Mouse (Mus musculus): Measurements from ENCODE around the gene Akt3. TPM values are rescaled to one million over a fixed set of nuclear protein-coding genes. Genes with fewer than 3 reads are reported as not detected.

The Akt3 gene
- total RNA-seq, 2 experiments from 2014 or later = 221 to 234 TPM

DNA sequence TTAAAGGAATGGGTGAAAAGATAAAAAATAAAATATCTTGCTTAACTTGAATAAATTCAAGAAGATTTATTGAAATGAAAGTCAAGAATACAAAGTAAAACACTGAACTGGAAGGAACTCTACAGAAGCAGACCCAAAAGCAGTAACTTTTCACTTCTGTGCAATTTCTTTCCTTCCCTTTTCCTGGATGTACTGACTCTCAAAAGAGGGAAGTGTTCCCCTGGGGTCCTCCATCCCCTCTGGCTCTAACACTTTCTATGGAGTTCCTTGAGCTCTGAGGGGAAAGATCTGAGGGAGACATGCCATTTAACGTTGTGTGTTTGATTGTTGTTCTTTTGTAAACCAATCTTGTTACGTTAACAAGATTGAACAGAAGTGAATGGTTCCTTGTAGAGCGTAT lies 66.4 kb downstream of the Akt3 start:
- DNase-seq (ENCODE audit: extremely low spot score in 1 of 2, low spot score in 1 of 2) = no peak

DNA sequence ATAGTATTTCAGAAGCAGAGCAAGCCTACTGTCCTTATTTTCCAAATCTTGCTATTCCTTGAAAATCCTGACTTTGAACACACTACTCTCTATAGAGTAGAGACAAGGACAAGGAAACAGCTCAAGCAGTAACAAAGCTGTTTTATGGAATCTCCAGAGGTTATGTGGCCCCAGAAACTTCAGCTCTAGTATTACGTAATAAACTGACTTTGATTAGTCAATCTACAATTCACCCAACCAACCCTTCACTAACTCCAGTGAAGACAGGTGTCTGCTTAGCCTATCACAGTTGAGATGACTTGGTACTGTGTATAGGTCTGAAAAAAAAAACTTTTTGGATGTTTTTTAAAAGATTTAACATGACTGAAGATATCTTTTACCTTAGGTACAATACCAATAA lies 67.6 kb downstream of the Akt3 start:
- DNase-seq (ENCODE audit: extremely low spot score in 1 of 2, low spot score in 1 of 2) = no peak

DNA sequence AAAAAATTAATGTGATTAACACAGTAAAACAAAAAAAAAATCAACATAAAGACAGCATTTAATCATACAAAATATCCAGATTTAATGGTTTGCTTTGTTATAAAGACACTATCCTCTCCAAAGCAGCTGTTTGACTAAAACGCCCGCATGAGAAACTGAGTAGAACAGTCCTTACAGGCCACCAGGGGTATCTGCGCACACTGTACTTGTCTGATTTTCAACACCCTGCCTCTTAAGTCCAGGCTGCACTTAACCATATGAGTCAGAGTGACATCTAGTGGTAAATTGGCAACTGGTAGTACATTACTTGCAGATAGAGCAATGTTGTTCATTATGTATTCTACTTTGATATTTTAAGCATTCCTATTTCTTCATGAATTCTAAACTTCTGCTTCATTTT lies 69.3 kb downstream of the Akt3 start:
- no peak for DNase-seq (ENCODE audit: extremely low spot score in 1 of 2, low spot score in 1 of 2)

DNA sequence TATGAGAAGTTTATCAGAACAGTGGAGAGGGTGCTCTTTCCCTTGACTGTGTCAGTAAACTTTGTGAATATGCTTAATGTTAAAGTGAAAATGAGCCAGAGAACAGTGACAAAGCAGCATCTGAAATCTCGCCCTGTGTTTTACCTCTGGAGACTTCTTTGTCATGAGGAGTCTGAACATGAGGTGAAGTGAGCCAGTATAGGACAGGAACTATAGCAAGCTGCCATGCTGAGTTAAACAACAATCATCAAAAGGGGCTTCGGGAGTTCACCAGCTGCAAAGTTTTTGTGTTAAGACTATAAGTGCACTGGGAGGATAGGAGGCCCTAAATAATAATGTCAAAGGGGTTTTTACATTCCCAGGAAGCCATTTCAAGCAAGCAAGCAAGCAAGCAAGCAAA lies 71.3 kb downstream of the Akt3 start:
- DNase-seq (ENCODE audit: extremely low spot score in 1 of 2, low spot score in 1 of 2) = no peak

DNA sequence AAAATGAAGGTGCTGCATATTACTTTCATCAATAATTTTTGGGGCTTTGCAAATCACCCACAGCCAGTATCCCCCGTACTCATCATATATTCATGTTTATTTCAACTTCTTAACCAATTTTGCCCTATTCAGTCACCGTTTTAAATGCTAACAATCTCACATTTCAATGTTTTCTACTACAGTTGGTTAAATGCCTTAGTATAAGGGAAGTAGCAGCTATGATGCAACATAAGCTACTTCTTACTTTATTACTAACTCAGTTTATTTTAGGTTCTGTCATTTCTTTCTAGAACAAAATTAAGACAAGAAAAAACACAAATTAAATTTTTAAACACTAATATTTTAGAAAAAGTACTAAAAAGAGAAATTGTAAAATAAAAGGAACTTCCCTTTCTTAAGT lies 78.4 kb downstream of the Akt3 start:
- no peak for DNase-seq (ENCODE audit: extremely low spot score in 1 of 2, low spot score in 1 of 2)

DNA sequence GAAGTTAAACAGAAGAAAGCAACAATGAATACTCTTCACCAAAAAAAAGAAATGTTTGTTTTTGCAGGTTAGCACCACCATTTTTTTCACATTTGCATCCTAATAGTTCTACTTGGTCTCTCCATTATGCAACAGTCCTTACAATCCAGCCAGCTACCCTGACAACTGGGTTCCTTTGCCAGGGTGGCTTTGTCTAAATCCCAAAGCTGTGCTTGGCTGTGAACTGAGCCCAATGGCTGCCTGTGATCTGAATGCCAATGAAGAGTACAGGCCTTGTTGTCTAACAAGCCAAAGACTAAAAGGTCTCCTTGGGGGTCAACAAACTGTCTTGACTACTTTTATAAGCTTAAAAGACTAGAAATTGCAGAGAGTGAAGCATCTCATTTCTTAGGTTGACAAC lies 82.6 kb downstream of the Akt3 start:
- peak in 1 of 2 experiments; percentile 27 for DNase-seq (ENCODE audit: extremely low spot score in 1 of 2, low spot score in 1 of 2)

DNA sequence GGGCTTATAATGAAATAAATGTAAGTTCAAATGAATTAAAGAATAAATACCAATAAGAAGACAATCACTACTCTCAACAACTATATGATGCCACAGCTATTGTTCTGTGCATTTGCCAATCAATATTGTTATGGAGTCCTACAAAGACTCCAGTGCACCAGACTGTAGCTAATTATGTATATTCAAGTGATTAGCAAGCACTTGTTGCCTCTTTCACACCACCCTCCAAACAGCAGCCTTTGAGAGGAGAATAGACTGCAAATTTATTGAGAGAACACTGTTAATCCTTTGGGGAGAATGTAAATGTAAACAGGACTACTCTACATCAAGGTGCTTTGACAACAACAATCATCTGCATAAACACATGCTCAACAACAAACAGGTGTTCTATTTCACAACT lies 86.7 kb downstream of the Akt3 start:
- DNase-seq (ENCODE audit: extremely low spot score in 1 of 2, low spot score in 1 of 2) = no peak

DNA sequence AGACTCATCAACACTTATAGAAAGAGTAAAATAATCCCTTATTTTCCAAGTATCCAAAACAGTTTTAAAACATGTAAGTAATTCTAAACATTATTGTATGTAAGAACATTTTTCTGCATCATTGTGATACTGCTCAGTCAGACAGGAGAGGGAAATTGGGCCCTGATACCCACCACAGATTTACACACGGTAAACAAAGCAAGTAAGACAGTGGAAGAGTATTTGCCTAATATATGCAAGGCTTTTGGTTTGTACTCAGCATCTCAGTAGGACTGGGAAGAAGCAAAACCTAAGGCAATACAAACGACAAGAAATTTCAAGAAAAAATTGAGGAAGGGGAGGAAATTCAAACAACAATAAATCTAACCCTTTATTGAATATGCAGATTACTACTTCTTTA lies 92.2 kb downstream of the Akt3 start:
- DNase-seq (ENCODE audit: extremely low spot score in 1 of 2, low spot score in 1 of 2) = no peak

DNA sequence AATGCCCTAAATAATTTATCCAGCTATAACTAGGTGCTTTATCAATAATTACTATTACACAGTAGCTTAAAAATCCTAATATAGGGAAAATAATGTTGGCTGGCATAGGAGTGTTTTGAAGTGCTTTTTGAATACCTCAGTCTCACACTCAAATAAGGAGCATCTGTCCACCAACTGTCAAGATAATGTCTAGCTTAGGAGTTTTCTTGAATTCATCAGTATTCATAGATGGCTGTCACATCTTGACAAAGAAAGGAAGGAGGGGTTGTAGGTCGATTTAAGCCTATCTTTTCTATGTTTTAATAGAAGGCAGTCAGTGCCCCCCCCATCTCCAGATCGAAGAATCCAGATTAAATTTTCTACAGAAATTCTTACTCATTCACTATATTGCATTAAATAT lies 92.7 kb downstream of the Akt3 start:
- DNase-seq (ENCODE audit: extremely low spot score in 1 of 2, low spot score in 1 of 2) = no peak

DNA sequence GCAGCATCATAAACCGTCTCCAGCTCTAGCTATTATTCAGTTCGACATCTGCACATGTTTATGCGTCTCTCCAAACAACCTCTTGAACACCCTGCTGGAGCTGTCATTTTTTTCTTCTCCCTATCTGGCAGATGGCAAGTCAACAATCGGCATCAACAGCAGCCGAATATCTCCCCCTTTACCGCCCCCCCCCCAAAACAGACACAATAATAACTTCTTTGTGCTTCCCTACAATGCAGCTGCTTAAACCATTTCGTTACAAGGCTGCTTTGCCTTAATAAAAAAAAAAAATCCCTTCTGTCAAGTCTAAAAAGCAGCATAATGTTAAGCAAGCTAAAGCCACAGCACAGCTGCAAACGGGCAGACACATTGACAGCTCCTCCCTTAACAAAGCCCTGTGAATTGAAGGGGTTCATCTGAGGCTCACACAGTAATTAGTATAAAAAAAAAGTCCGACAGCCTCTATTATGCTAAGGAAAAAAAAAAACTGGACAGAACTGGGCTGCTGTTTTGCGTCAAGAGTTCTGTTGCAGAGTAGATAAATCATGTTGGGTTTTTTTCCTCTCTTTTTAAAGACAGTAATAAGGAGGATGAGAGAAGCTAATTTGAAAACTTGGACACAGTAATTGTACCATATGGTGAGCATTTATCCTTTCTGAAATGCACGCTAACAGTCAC lies 107.5 kb downstream of the Akt3 start:
- DNase-seq (ENCODE audit: extremely low spot score in 1 of 2, low spot score in 1 of 2) = no peak

DNA sequence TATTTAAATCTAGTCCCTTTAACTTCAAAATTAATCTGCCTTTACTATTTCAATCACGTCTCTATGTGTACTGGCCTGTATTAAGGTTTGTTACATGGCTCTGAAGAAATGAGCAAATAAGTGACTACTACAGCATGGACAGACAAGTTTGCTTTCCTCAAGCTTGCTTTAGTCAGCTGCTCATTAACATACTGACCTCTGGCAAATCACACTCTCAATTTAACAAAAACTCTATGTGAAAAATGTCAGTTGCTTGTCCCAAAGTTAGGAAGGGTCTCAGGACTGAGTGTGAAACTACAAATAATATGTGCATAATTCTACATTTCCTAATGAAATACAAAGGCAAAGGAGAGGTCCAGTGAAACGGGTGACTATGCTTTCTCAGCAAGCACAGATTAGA lies 109.3 kb downstream of the Akt3 start:
- no peak for DNase-seq (ENCODE audit: extremely low spot score in 1 of 2, low spot score in 1 of 2)

DNA sequence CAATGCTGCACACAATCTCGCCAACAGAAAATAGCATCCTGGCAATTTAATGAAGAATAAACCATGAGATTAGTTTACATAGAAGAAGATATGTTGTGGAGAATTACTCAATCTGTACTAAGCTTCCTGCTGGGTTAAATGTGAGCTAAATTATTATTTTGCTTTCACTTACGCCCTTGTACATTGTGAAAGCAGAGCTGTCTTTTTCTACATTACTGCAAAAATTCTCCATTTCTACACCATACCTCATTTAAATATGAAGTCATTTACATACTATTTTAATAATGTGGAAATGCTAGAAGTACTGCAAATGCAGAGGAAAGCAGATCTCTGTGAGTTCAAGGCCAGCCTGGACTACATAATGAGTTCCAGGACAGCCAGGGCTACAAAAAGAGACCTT lies 116.5 kb downstream of the Akt3 start:
- DNase-seq (ENCODE audit: extremely low spot score in 1 of 2, low spot score in 1 of 2) = no peak

DNA sequence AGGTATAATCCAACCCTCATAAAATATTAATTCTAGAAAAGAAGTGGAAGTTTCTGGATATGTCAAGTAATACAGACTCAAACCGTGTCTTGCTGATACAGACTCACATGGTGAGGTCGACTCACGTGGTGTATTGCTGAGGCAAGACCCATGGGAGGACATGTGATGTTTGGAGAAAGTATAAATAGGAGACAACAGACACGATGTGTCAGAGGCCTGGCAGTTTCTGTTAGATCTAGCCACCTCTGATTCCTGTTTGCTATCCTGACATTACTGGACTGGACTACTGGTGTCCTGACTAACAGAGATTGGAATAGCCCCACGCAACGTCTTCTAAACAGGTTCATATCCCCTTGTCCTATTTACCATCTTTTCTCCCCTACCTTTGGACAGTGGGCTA lies 118.4 kb downstream of the Akt3 start:
- no peak for DNase-seq (ENCODE audit: extremely low spot score in 1 of 2, low spot score in 1 of 2)

DNA sequence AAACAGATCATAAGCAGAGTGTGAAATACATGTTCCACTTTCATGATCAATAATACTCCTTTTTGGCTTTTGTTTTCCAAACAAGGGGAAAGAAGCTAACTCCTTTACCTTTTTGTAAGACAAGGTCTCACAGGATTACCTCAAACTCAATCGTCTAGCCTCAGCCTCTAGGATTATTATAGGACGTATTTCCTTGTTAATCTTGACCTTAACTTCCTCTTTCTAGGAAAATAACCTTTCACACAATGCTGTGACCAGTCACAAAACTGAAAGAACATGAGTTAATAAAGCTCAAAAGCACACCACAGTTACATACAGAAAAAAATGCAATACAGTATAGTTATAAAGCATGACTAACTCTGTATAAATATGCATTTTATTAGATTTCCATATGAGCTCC lies 126.5 kb downstream of the Akt3 start:
- DNase-seq (ENCODE audit: extremely low spot score in 1 of 2, low spot score in 1 of 2) = no peak

DNA sequence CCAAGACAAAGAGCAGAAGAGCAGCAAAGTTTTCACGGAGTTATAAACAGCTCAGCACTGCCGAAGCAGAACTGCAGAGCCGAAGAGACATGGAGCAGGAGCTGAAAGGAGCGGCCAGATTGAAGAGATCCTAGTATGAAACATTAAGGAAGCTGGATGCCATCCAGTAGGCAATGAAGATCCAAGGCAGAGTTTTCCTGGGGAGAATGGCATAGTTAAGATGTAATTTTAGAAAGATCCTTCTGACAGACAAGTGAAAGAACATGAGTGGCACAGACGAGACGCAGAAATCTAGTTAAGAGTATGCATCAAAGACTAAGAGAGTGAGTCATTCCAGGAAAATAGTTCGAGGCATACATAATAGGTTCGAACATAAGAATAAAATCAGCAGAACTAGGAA lies 131.3 kb downstream of the Akt3 start:
- DNase-seq (ENCODE audit: extremely low spot score in 1 of 2, low spot score in 1 of 2) = no peak

DNA sequence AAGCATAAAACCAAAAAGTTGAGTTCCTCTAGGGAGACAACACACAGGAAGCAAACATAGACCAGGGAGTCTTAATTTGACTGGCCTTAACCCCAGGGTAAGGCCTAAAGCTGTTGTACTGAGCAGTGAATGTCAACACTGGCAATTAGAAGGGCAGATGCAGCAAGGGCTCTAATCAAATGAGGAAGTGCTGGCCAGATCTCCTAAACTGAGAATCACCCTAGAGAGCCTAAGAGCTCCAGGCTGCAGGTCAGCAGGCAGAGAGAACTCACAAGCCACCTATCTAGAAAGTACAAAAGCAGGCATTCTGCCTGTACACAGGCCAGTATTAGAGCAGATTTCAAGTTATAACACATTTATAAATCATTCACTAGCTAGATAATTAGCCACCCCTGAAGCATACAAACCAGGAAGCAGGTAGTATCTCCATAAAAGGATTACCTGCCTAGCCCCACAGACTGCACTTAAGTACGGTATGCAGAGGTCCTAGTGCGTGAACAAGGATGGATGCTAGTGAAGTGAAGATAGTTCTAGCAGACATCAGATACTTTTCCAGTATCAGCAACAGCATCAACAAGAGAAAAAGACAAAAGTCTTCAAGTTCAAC lies 147.2 kb downstream of the Akt3 start:
- no peak for DNase-seq (ENCODE audit: extremely low spot score in 1 of 2, low spot score in 1 of 2)

DNA sequence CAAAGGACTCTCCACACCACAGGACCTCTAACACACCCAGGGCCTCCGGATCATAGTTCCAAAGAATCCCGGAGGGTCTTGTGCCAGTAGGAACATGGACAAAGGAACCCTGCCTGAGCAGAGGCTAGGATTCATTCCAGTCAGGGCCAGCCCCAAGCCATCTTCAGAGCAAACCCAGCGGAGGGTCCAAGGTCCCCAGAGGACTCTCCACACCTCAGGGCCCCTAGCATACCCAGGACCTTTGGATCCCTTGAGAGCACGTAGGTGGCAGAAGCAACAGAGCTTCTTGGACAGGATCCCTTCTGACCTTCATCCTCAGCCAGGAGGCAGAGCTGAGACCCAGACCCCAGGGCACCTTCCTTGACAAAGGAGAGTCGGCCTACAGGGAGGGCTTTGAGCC lies 167.5 kb downstream of the Akt3 start:
- no peak for DNase-seq (ENCODE audit: extremely low spot score in 1 of 2, low spot score in 1 of 2)

DNA sequence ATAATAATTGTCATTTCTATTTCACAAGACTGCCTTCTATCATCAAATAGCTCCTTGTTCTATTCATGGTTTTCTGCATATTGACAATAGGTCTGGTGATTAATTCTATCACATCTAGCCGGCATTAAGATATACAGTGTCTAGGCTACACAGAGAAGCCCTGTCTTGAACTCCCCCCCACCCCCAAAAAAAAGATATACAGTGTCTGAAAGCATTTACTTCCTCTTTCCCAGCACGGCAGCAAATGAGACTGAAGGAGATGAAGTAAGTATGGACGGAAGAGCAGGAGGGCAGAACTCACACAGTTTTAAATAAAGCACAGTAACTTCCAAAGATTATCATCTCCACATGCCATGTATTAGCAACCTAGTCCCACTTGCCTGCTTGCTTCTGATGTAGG lies 168.5 kb downstream of the Akt3 start:
- no peak for DNase-seq (ENCODE audit: extremely low spot score in 1 of 2, low spot score in 1 of 2)

DNA sequence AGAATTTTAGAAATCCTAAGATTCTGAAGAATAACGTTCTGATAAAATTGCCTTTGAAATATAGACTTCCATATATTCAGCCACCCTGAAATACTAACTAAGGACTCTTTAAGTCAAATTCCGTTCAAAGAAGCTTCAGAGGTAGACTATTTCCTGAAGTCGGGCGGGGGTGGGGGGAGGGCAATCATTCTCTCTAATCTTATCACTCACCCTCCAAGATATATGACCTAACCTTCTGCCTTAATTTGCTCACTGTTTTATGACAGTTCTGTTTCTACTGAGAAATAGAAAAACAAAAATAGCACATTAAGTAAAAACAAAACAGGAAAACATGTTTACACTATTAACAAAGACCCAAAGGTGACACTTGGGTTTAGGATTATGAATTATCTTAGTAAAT lies 169.0 kb downstream of the Akt3 start:
- DNase-seq (ENCODE audit: extremely low spot score in 1 of 2, low spot score in 1 of 2) = no peak

DNA sequence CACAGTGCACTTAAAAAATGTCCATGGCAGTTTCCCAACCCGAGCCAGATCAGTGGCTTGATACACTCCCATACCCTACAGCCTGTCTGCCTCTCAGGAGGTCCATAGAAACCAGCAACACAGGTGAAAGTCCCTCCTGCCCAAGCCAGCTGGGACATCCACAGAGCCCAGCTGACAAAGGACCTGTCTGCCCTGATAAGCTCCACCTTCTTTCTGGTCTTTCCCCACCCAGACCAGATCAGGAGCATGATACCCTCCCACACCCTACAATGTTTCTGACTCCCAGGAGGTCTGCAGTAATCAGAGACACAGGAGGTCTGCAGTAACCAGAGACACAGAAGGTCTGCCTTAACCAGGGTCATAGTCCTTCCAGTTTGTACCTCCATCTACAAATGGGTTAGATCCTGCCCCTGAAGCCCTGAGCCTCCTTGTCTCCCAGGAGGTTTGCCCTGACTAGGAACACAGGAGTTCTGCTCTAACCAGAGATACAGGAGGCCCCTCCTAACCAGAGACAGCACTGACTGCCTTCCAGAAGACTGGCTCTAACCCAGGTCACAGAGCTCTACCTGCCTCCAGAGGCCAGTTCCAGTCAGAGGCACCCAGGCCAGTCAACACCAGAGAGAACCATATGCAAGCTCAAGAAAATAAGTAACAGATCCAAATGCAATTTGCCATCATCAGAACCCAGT lies 175.9 kb downstream of the Akt3 start:
- no peak for DNase-seq (ENCODE audit: extremely low spot score in 1 of 2, low spot score in 1 of 2)

DNA sequence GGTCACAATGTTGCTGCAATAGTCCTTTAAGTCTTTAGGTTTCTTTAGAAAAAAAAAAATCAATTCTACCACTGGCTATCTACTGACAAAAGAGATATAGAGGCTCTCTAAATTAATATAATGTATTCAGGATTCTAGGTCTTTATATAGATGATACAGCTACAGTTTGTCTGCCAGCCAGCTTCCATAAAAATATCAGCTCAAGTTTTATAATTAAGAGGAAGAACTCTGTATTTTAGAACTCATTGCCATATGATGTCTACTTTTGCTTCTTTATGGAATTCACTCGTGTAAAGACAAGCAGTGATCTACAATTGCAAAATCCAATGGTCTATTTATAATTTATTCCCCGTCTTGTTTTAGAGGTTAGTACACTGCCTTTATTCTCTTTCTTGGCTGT lies 188.8 kb downstream of the Akt3 start:
- DNase-seq (ENCODE audit: extremely low spot score in 1 of 2, low spot score in 1 of 2) = no peak

DNA sequence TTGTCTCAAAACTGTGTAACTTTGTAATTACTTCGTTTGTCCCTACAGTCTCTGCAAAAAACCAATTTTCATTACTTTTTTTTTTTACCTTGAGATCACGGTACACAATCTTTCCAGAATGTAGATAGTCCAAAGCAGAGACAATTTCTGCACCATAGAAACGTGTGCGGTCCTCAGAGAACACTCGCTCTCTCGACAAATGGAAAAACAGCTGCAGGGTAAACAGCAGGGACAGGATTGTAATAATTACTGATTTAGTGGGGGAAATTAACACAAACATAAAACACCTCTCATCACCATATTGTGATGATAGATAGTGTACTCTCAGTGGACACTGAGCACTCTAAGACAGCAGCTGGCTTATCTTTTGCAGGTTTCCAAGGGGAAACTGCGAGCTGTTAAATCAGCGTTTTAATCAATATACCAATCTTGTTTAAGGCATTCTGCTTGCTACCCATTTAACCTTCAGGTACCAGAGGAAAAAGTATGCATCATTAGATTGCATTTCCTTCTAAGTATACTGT lies 190.8 kb downstream of the Akt3 start:
- DNase-seq (ENCODE audit: extremely low spot score in 1 of 2, low spot score in 1 of 2) = no peak

Data from layer of hippocampus, postnatal 25 days (tissue).